Mouse (Mus musculus): Measurements from ENCODE around the gene Nisch.

Nisch gene

GRCm38 (mm10) chr14:31130236-31131220 lies 86.2 kb downstream of the Nisch start, which contains the start of gene Nt5dc2:
Gene Nt5dc2 (plus strand): TSS chr14:31131053.
- peak; percentile 97 for DNase-seq (ENCODE audit: low spot score)

DNA sequence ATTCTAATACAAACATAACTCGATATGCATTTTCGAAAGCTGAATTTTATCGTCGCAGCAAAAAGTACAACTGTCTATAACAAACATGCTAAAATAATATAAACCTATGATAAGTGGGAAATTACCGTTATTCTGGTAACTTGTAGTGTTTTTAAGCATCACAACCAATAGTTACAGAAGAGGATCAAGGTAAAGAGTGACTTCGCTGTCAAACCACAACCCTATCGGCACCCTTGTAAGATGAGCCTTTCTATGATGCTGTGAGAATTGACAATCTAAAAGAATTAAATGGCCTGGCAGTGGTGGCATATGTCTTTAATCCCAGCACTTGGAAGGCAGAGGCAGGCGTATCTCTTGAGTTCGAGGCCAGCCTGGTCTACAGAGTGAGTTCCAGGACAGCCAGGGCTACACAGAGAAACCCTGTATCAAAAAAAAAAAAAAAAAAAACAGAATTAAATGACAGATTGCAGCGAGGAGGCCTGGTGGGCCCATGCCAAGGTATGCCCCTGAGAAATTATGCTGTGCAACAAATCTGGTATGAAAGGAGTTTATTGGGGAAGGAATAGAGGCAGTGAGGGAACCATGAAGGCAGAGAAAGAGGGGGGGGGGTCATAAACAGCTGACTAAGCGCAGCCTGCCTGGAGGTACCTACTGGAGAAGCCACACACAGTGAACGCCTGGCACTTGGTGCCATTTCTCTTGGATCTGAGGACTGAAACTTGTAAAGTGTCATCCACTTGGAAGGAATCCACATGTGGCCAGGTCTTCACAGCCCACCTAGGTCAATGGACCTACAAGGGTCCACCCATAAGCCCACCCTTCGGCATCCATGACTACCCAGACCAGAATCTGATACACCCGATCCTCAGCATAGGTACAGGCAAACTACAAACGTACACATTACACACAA lies 87.2 kb downstream of the Nisch start:
- peak; percentile 29 for DNase-seq (ENCODE audit: low spot score)

DNA sequence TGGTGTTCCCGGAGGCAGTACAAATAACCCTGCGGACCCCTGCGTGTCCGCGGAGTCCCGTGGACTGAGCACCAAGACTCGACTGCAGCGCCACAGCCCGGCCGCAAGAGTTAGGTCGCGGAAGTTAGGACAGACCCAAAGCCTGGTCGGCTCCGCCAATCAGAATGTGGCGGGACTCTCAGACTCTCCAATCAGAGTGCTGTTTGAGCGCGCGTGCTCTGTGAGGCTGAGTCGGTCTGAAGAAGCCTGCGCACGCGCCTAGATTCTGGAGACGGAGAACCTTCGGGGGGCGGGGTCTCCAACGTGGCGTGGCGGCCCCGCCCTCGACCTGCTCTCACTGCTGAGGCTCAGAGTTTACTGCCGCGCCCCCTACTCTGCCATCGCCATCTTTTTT lies 87.9 kb downstream of the Nisch start, which contains the start of gene Smim4:
TSS of gene Smim4 (minus strand) at position 131 of the 394 bp plus-strand sequence.
- DNase-seq (ENCODE audit: low spot score): peak; percentile 100

GRCm38 (mm10) chr14:31128101-31128825 lies 88.5 kb downstream of the Nisch start:
- peak; percentile 69 for DNase-seq (ENCODE audit: low spot score)

DNA sequence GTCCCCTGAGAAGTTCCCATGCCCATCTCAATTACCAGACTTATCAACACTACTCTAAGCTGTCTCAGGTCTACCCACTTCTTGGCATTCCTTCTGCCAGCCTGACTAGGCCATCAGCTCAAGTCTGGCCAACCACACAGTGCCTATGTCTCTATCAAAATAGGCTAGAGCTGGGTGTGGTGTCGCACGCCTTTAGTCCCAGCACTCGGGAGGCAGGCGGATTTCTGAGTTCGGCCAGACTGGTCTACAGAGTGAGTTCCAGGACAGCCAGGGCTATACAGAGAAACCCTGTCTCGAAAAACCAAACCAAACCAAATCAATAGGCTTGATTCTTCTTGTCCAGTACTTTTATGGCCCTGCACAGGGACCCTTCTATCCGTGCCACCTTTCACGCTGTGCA lies 89.9 kb downstream of the Nisch start:
- no peak for DNase-seq (ENCODE audit: low spot score)

- DNase-seq (ENCODE audit: low spot score): peak; percentile 38
Observed at GRCm38 (mm10) chr14:31125106-31126075, 91.4 kb downstream of the Nisch start.

Data from embryo, embryonic 10.5 days (tissue).